Mouse (Mus musculus): Measurements from ENCODE around the gene Gdpd1.

DNA sequence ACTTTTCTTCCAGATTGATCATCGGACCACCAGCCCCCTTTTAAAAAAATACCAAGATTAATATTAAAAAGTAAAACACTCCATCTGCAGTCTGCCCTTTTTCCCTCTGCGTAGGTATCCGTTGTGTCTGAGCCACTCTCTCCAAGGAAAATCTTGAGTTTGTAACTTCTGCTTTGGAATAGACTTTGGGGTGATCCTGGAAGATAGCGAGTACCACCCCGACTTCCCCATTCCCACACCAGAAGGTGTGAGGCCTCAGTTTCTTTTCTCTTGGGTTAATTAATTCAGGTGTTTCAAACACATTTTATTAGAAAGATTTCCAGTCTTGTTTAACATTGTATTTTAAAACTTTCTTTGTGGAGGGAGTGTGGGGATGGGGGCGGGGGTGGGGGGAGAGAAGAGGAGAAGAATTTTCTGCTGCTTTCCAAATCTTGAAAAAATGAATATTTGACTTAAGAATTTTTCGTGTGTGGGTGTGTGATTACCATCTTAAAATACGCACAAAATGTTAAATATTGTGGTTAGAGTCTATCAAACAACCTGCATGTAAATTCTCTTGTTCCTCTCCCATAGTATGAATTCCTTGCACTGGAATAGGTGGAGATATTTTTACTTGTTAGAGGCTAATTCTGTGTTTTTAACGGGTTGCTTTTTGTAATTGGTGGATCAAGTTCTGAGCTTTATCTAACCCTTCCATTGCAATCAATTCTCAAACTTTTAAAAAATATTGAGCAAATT lies 36.5 kb upstream of the Gdpd1 start:
- no peak for TF ChIP-seq CTCF (IDR thresholded peaks at IDR 0.05; ENCODE audit: low read depth)
- no peak for TF ChIP-seq EP300 (IDR thresholded peaks at IDR 0.05; ENCODE audit: low read depth)
